Mouse (Mus musculus) MEL (cell line): ENCODE measurements at regions not wholly inside any gene's neighbourhood (a gene's known extent, or its start where the extent isn't known, plus 50 kb on each side); places are given as distances from the start of the nearest gene placed in this dataset.

ENCODE experiments used
- DNase-seq: peaks from one replicate; pipeline ENCODE4 v3.0.0; 2011; ENCODE audit warnings: low read depth, low spot score
- H3K27ac ChIP-seq: 2 replicates; pipeline ENCODE4 v1.5.1; 2012; ENCODE audit warnings: low read depth, mild to moderate bottlenecking, control low read depth, low read length, moderate library complexity; ENCODE audit not compliant: control insufficient read depth
- H3K27me3 ChIP-seq, 2 experiments: fragments of 150-350 bp in 1 of 2; sonication (generic) in 1 of 2; 2 replicates each; pipeline ENCODE4 v1.6.1; 2012; ENCODE audit warnings: low read length in 2 of 2, mild to moderate bottlenecking in 2 of 2, improper control_type of control experiment in 1 of 2, moderate library complexity in 1 of 2; ENCODE audit not compliant: insufficient read depth in 2 of 2, control insufficient read depth in 1 of 2
- H3K36me3 ChIP-seq, 2 experiments: 2 replicates each; pipeline ENCODE4 v1.6.1; 2012 to 2014; ENCODE audit warnings: low read length in 2 of 2, improper control_type of control experiment in 1 of 2, inconsistent platforms in 1 of 2, mild to moderate bottlenecking in 1 of 2; ENCODE audit not compliant: insufficient read depth in 2 of 2, control insufficient read depth in 1 of 2
- H3K4me1 ChIP-seq, 2 experiments: fragments of 150-350 bp in 1 of 2; sonication (generic) in 1 of 2; 2 replicates each; pipeline ENCODE4 v1.6.1; 2012; ENCODE audit warnings: low read length in 2 of 2, improper control_type of control experiment in 1 of 2, mild to moderate bottlenecking in 1 of 2; ENCODE audit not compliant: insufficient read depth in 2 of 2, control insufficient read depth in 1 of 2
- H3K4me3 ChIP-seq, 2 experiments: fragments of 150-350 bp in 1 of 2; sonication (generic) in 1 of 2; 2 replicates each; pipeline ENCODE4 v1.5.1; 2012; ENCODE audit warnings: low read depth in 2 of 2, low read length in 2 of 2, mild to moderate bottlenecking in 2 of 2, moderate library complexity in 2 of 2, control low read depth in 1 of 2, improper control_type of control experiment in 1 of 2; ENCODE audit not compliant: control insufficient read depth in 1 of 2, insufficient read depth in 1 of 2
- H3K79me2 ChIP-seq: 2 replicates; pipeline ENCODE4 v1.6.1; 2012; ENCODE audit warnings: mild to moderate bottlenecking, low read length, moderate library complexity; ENCODE audit not compliant: control insufficient read depth, poor library complexity, insufficient read depth
- H3K9ac ChIP-seq: 2 replicates; pipeline ENCODE4 v1.6.1; 2012; ENCODE audit warnings: low read depth, mild to moderate bottlenecking, control low read depth, low read length, moderate library complexity; ENCODE audit not compliant: control insufficient read depth, poor library complexity, severe bottlenecking
- H3K9me3 ChIP-seq: fragments of 150-350 bp; sonication (generic); replicated peaks from 2 replicates; pipeline ENCODE4 v1.6.1; 2012; ENCODE audit warnings: mild to moderate bottlenecking, low read length, improper control_type of control experiment, moderate library complexity; ENCODE audit not compliant: insufficient read depth
- CTCF ChIP-seq, 3 experiments: IDR thresholded peaks in 2 of 3; conservative IDR thresholded peaks in 1 of 3; 2 replicates each; pipeline ENCODE4 v1.5.1; 2011 to 2012; ENCODE audit warnings: low read length in 3 of 3, low read depth in 2 of 3, mild to moderate bottlenecking in 2 of 3, improper control_type of control experiment in 1 of 3, inconsistent platforms in 1 of 3, mixed read lengths in 1 of 3, moderate library complexity in 1 of 3; ENCODE audit not compliant: control insufficient read depth in 1 of 3, insufficient read depth in 1 of 3, poor library complexity in 1 of 3, severe bottlenecking in 1 of 3
- ELF1 ChIP-seq: IDR thresholded peaks from 2 replicates; pipeline ENCODE4 v1.6.1; 2014; ENCODE audit warnings: low read depth, mild to moderate bottlenecking, inconsistent platforms, low read length, improper control_type of control experiment, moderate library complexity
- ETS1 ChIP-seq: IDR thresholded peaks from 2 replicates; pipeline ENCODE4 v1.6.1; 2012; ENCODE audit warnings: low read depth, mild to moderate bottlenecking, inconsistent platforms, low read length, improper control_type of control experiment, moderate library complexity
- GATA1 ChIP-seq: IDR thresholded peaks from 2 replicates; pipeline ENCODE4 v1.6.1; 2011; ENCODE audit warnings: low read depth, low read length, improper control_type of control experiment
- KAT2A ChIP-seq: conservative IDR thresholded peaks from 2 replicates; pipeline ENCODE4 v1.6.1; 2012; ENCODE audit warnings: low read depth, low read length, improper control_type of control experiment, inconsistent platforms
- MAX ChIP-seq: IDR thresholded peaks from 2 replicates; pipeline ENCODE4 v1.6.1; 2011; ENCODE audit warnings: low read length, improper control_type of control experiment
- MAZ ChIP-seq: IDR thresholded peaks from 2 replicates; pipeline ENCODE4 v1.6.1; 2012; ENCODE audit warnings: low read depth, mild to moderate bottlenecking, inconsistent platforms, low read length, improper control_type of control experiment
- NELFE ChIP-seq: IDR thresholded peaks from 2 replicates; pipeline ENCODE4 v1.6.1; 2011; ENCODE audit warnings: low read depth, low read length, improper control_type of control experiment
- NRF1 ChIP-seq: IDR thresholded peaks from 2 replicates; pipeline ENCODE4 v1.6.1; 2014; ENCODE audit warnings: low read depth, mild to moderate bottlenecking, inconsistent platforms, low read length, improper control_type of control experiment, moderate library complexity; ENCODE audit not compliant: poor library complexity, insufficient read depth, severe bottlenecking
- POLR2A ChIP-seq, 2 experiments: IDR thresholded peaks; 2 replicates each; pipeline ENCODE4 v1.6.1; 2011 to 2012; ENCODE audit warnings: low read length in 2 of 2, mild to moderate bottlenecking in 2 of 2, control low read depth in 1 of 2, improper control_type of control experiment in 1 of 2, low read depth in 1 of 2, moderate library complexity in 1 of 2; ENCODE audit not compliant: control insufficient read depth in 1 of 2, insufficient read depth in 1 of 2, poor library complexity in 1 of 2
- POLR2AphosphoS5 ChIP-seq: IDR thresholded peaks from 2 replicates; pipeline ENCODE4 v1.6.1; 2012; ENCODE audit warnings: low read depth, borderline replicate concordance, mild to moderate bottlenecking, inconsistent platforms, low read length, moderate library complexity, mixed read lengths
- RAD21 ChIP-seq: IDR thresholded peaks from 2 replicates; pipeline ENCODE4 v1.6.1; 2011; ENCODE audit warnings: mild to moderate bottlenecking, low read depth, low read length, improper control_type of control experiment
- RCOR1 ChIP-seq: IDR thresholded peaks from 2 replicates; pipeline ENCODE4 v1.6.1; 2012; ENCODE audit warnings: low read depth, mild to moderate bottlenecking, inconsistent platforms, low read length, improper control_type of control experiment
- SMC3 ChIP-seq: IDR thresholded peaks from 2 replicates; pipeline ENCODE4 v1.6.1; 2011; ENCODE audit warnings: low read depth, low read length, improper control_type of control experiment
- TAL1 ChIP-seq: IDR thresholded peaks from 2 replicates; pipeline ENCODE4 v1.6.1; 2012; ENCODE audit warnings: mild to moderate bottlenecking, inconsistent platforms, low read length, moderate library complexity, mixed read lengths
- TBP ChIP-seq: IDR thresholded peaks from 2 replicates; pipeline ENCODE4 v1.8.0; 2011; ENCODE audit warnings: low read depth, low read length, improper control_type of control experiment
- USF1 ChIP-seq: IDR thresholded peaks from 2 replicates; pipeline ENCODE4 v1.6.1; 2014; ENCODE audit warnings: low read depth, mild to moderate bottlenecking, inconsistent platforms, low read length, improper control_type of control experiment, moderate library complexity
- ZC3H11A ChIP-seq: IDR thresholded peaks from 2 replicates; pipeline ENCODE4 v1.6.1; 2012; ENCODE audit warnings: low read depth, mild to moderate bottlenecking, inconsistent platforms, low read length, improper control_type of control experiment
- ZNF384 ChIP-seq: IDR thresholded peaks from 2 replicates; pipeline ENCODE4 v1.6.1; 2012; ENCODE audit warnings: low read depth, mild to moderate bottlenecking, inconsistent platforms, low read length, improper control_type of control experiment

- no peak for DNase-seq
- no peak for TF ChIP-seq GATA1
- TF ChIP-seq ETS1 = no peak
- TF ChIP-seq NELFE = no peak
- TF ChIP-seq POLR2AphosphoS5 = no peak
- no peak for TF ChIP-seq TAL1
- H3K36me3 ChIP-seq = no peaks in the 10 kb centered on the region
- H3K9me3 ChIP-seq = no peaks in the 10 kb centered on the region
- H3K27me3 ChIP-seq = no peaks in the 10 kb centered on the region
- no peaks in the 10 kb centered on the region for H3K79me2 ChIP-seq
- H3K4me3 ChIP-seq = no peak overlapping the region
- H3K27ac ChIP-seq = no peak overlapping the region
- no peaks in the 10 kb centered on the region for H3K4me1 ChIP-seq
- H3K9ac ChIP-seq = no peak overlapping the region
Measured at GRCm38 (mm10) chr14:76760509-76761023, 203.9 kb upstream of the Serp2 start.

DNA sequence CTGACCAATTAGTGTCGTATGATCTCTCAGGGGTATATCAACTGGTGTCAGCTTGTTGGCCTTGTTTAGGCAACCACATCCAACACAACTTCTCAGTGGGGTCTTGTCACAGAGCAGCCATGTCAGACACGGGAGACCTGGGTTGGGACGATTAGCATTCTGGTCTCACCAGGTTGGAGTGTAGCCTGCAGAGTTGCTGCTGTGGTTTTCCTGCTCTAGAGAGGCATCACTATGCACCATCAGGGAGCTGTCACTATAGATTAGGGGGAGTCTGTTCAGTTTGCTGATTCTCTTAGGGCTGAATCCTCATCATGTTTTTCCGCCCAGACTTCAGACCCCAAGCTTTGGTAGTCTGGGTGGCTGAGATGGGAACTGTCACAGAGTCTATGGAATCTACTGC is 202.7 kb upstream of the Serp2 start:
- TF ChIP-seq TAL1 (no peak), RCOR1 (no peak), ZNF384 (no peak), NRF1 (no peak), MAZ (no peak), TBP (no peak), ZC3H11A (no peak), ETS1 (no peak), MAX (no peak), RAD21 (no peak), POLR2AphosphoS5 (no peak), NELFE (no peak), KAT2A (no peak), USF1 (no peak)
- no peaks in the 10 kb centered on the region for H3K79me2 ChIP-seq
- no peak overlapping the region for H3K4me3 ChIP-seq
- no peaks in the 10 kb centered on the region for H3K27me3 ChIP-seq
- H3K27ac ChIP-seq = no peak overlapping the region
- no peaks in the 10 kb centered on the region for H3K36me3 ChIP-seq
- no peaks in the 10 kb centered on the region for H3K4me1 ChIP-seq
- DNase-seq = no peak
- no peak overlapping the region for H3K9ac ChIP-seq
- no peaks in the 10 kb centered on the region for H3K9me3 ChIP-seq

DNA sequence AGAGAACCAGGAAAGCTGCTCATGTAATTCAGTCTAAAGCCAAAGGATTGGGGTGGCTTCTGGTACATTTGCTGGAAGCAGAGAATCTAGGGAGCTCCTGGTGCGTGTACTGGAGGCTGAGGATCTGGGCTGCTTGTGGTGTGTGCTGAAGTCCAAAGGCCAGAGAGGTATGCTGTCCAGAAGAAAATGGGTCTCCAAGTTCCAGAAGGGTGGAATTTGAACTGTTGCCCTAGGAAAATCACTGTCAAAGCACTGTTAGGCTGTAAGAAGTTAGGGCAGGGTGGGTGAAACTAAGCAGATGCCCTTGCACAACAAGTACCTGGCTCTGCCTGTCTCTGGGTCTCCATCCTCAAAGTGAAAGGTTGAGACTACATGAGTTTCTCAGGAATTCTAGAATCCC is 201.9 kb upstream of the Serp2 start:
- no peaks in the 10 kb centered on the region for H3K9me3 ChIP-seq
- no peak for TF ChIP-seq GATA1
- no peak for TF ChIP-seq POLR2AphosphoS5
- TF ChIP-seq SMC3 = no peak
- TF ChIP-seq POLR2A (IDR thresholded peaks at IDR 0.05; ENCODE audit: control insufficient read depth in 1 of 2, insufficient read depth in 1 of 2, low read depth in 1 of 2, low read length in 2 of 2, poor library complexity in 1 of 2) = no peak
- TF ChIP-seq RCOR1 = no peak
- TF ChIP-seq CTCF (IDR thresholded peaks at IDR 0.05 in 2 of 3, conservative IDR thresholded peaks at IDR 0.05 in 1 of 3; ENCODE audit: control insufficient read depth in 1 of 3, insufficient read depth in 1 of 3, low read depth in 2 of 3, low read length in 3 of 3, poor library complexity in 1 of 3, severe bottlenecking in 1 of 3) = no peak
- TF ChIP-seq ELF1 = no peak
- H3K4me3 ChIP-seq = no peak overlapping the region
- H3K9ac ChIP-seq = no peak overlapping the region
- no peaks in the 10 kb centered on the region for H3K27me3 ChIP-seq
- no peak overlapping the region for H3K27ac ChIP-seq
- no peaks in the 10 kb centered on the region for H3K36me3 ChIP-seq
- no peaks in the 10 kb centered on the region for H3K79me2 ChIP-seq
- DNase-seq = no peak
- H3K4me1 ChIP-seq = no peaks in the 10 kb centered on the region
